Mouse (Mus musculus) G1E (cell line): ENCODE results near the gene Gm5901. TPM values are rescaled to one million over a fixed set of nuclear protein-coding genes. Genes with fewer than 3 reads are reported as not detected.
A peak's percentile ranks its signal among the peaks of the same experiment; 100 is the strongest.
"Not testable (repeated sequence)": the region's sequence is repeated elsewhere in the genome, so short reads cannot be mapped to it uniquely, and the experiment has no call there.

Source experiments
- ATAC-seq: 2 replicates; pipeline ENCODE4 v1.8.0; 2016; ENCODE audit warnings: mild to moderate bottlenecking; ENCODE audit not compliant: insufficient number of reproducible peaks, poor library complexity, low FRiP score, severe bottlenecking; ENCODE audit errors: extremely low read depth
- DNase-seq: peaks from one replicate; pipeline ENCODE4 v3.0.0; 2012; ENCODE audit warnings: low spot score
- H3K27me3 ChIP-seq: 2 replicates; pipeline ENCODE4 v1.6.1; 2012; ENCODE audit warnings: mild to moderate bottlenecking, low read length, inconsistent platforms; ENCODE audit not compliant: insufficient read depth
- H3K36me3 ChIP-seq: replicated peaks from 2 replicates; pipeline ENCODE3; 2012; ENCODE audit warnings: mild to moderate bottlenecking, inconsistent platforms
- H3K4me1 ChIP-seq: 2 replicates; pipeline ENCODE4 v1.6.1; 2012; ENCODE audit warnings: low read depth, low read length, inconsistent platforms, mixed read lengths; ENCODE audit not compliant: insufficient read depth
- H3K4me3 ChIP-seq: 2 replicates; pipeline ENCODE4 v1.5.1; 2012; ENCODE audit warnings: low read depth, mild to moderate bottlenecking, inconsistent platforms, low read length, moderate library complexity, mixed read lengths
- H3K9me3 ChIP-seq: replicated peaks from 2 replicates; pipeline ENCODE4 v1.6.1; 2012; ENCODE audit warnings: inconsistent platforms
- CTCF ChIP-seq: IDR thresholded peaks from 2 replicates; pipeline ENCODE4 v1.5.1; 2012; ENCODE audit warnings: low read depth, low read length, inconsistent platforms, mixed read lengths
- GATA1 ChIP-seq: IDR thresholded peaks from 2 replicates; pipeline ENCODE4 v1.6.1; 2012; ENCODE audit warnings: borderline replicate concordance, low read length, inconsistent platforms, mixed read lengths
- GATA2 ChIP-seq: IDR thresholded peaks from 2 replicates; pipeline ENCODE4 v1.6.1; 2012; ENCODE audit warnings: low read depth, low read length, inconsistent platforms, borderline replicate concordance
- POLR2AphosphoS5 ChIP-seq: IDR thresholded peaks from 2 replicates; pipeline ENCODE4 v1.6.1; 2012; ENCODE audit warnings: low read depth, low read length, inconsistent platforms; ENCODE audit not compliant: insufficient replicate concordance
- TAL1 ChIP-seq: conservative IDR thresholded peaks from 2 replicates; pipeline ENCODE4 v1.6.1; 2012; ENCODE audit warnings: low read depth, low read length, inconsistent platforms, mixed read lengths
- polyA plus RNA-seq: library from polyadenylated mRNA; stranded (reverse); fragments of >175 nt; gene quantifications from 2 replicates; pipeline ENCODE4 v1.2.3, GENCODE M21; 2012
- total RNA-seq, 2 experiments: library from RNA; stranded (forward) in 1 of 2; stranded (reverse) in 1 of 2; fragments of 200-1000 nt in 1 of 2; fragments of >200 nt in 1 of 2; fragmentation: Nextera tagmentation in 1 of 2; gene quantifications; 2 replicates each; pipeline ENCODE4 v1.2.3; 2014 to 2017

Gm5901 gene
- total and polyA plus RNA-seq, 3 experiments, result 0.16 TPM; not detected in 2

DNA sequence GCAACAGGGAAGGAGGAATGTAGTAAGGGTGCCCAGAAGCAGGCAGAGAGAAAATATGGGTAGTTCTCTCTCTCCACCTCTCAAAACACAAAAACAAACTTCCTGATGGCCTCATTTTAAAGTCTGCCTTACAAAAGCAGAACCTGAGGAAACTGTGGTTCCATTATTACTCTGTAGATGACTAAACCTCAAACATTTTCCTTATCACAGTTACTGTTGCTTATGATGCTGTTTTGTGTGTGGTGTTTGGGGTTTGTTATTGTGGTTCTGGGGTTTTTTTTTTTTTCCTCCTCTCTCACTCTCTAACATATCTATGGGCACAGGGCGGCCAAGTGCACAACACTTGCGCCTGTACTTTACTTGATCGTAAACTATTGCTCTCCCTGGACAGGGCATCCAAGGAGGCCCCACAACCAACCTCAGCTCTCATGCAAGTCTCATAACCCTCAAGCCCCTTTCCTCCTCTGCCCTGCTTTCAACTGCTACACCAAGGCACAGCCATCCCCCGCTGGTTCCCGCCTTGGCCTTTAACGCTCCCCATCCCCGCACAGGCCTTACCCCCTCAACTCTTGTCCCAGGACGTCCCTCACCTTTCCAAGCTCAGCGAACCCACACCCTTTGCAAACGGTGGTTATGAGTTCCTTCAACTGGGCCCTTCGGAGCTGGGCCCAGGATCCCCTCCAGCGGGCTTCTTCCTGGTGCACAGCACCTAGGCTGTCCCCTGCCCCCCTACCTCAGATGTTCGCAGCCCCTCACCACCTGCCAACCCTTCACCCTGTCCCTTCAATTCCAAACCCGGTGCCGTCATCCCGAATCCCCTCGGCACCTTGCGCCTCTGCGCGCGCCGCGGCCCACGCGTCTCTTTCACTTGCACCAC, 24.5 kb downstream of the Gm5901 start:
- no peaks in the 10 kb centered on the region for H3K9me3 ChIP-seq
- H3K27me3 ChIP-seq, result no peaks in the 10 kb centered on the region
- no peak for TF ChIP-seq GATA2
- TF ChIP-seq CTCF, result no peak
- TF ChIP-seq POLR2AphosphoS5, result no peak
- no peak for TF ChIP-seq TAL1
- no peak for TF ChIP-seq GATA1
- DNase-seq (peak; percentile 8), ATAC-seq (no peak)
- peak overlapping the region; percentile 95 for H3K4me3 ChIP-seq
- H3K4me1 ChIP-seq, result peaks cover 33% of the 10 kb centered on the region
- peaks cover 16% of the 10 kb centered on the region for H3K36me3 ChIP-seq

GRCm38 (mm10) chr7:105399935-105400624, 25.2 kb downstream of the Gm5901 start, which contains the start of gene Fam160a2:
Gene Fam160a2, minus strand, starts transcription at chr7:105400054.
- peaks cover 10% of the 10 kb centered on the region for H3K36me3 ChIP-seq
- H3K27me3 ChIP-seq, result 0 out of 2 replicates have a peak, but pooled peaks cover 3% of the 10 kb centered on the region
- ATAC-seq, result peak; percentile 94
- TF ChIP-seq CTCF, result no peak
- TF ChIP-seq POLR2AphosphoS5, result no peak
- TF ChIP-seq GATA2, result no peak
- no peak for TF ChIP-seq GATA1
- no peak for TF ChIP-seq TAL1
- DNase-seq, result peak; percentile 91
- no peaks in the 10 kb centered on the region for H3K9me3 ChIP-seq
- H3K4me1 ChIP-seq, result peaks cover 33% of the 10 kb centered on the region
- peak within 1 kb of the TSS; percentile 95 for H3K4me3 ChIP-seq

GRCm38 (mm10) chr7:105404268-105404667, 29.4 kb downstream of the Gm5901 start, which contains the start of gene Cnga4:
Gene Cnga4, plus strand, starts transcription at chr7:105404568.
- Histone ChIP-seq H3K27me3 (peaks cover 19% of the 10 kb centered on the region; the same call in 1 of the 2 replicates), H3K36me3 (no peaks in the 10 kb centered on the region), H3K4me1 (peaks cover 8% of the 10 kb centered on the region), H3K9me3 (no peaks in the 10 kb centered on the region), H3K4me3 (no peak within 1 kb of the TSS)
- ATAC-seq (no peak), DNase-seq (no peak)
- TF ChIP-seq CTCF (no peak), POLR2AphosphoS5 (no peak), GATA2 (no peak), TAL1 (no peak), GATA1 (no peak)

DNA sequence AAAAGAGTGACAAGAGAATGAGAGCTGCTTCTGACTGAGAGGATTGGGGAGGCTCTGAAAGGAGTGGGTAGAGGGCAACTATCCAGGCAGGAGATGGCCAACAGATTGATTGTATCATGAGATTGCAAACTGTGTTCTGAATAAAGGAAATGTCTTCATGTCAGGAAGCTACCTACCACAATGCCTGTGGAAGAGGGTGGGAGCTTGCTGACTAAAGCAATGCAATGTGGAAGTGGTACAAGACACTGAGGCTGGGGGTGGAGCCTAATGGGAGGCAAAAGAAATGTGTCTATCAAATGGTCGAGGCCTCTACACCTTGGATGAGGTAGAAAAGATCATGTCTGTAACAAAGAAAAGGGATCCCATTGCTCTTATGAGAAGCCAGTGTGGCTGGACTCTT, 31.5 kb downstream of the Gm5901 start:
- no peak for TF ChIP-seq TAL1
- no peak for TF ChIP-seq GATA2
- no peak for TF ChIP-seq POLR2AphosphoS5
- TF ChIP-seq GATA1, result no peak
- no peak for TF ChIP-seq CTCF
- no peak for ATAC-seq

DNA sequence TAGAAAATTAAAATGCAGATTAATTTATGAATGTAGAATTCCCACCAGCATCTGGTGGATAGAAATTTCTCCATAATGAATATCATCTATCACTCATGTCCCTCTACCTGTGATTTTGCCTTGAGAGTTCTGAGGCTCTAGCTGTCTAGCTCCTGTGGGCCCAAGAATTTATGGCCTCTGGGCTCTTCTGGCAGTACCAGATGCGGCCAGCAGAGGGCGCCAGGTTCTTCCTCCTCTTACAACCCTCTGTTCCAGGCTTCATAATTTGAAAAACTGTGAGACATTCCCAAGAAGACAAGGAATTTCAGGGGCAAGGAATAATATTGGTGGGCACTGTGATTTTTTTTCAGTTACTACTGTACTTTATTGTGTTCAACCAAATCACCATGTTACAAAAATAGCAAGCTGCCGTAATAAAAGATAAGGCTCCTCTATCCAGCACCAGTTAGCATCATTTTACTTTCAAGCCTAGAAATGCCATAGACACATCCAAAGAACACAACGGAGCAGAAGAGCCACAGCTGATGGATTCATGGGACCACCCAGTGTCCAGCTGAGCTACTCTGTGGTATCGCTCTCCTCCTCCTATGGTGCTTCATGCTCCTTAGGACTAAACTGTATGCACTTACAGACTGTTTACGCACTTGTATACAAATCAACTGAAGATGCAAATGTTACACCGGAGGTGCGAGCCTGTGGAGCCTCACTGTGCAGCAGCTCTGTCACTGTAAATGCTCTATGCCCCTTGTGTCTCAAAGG, 37.2 kb downstream of the Gm5901 start:
- not testable (repeated sequence) for H3K27me3 ChIP-seq, ATAC-seq, H3K36me3 ChIP-seq, H3K4me3 ChIP-seq, H3K9me3 ChIP-seq, H3K4me1 ChIP-seq
- TF ChIP-seq CTCF, result peak; percentile 86
- peak; percentile 15 for DNase-seq

More for the DNA sequence above, 31.5 kb downstream of the Gm5901 start:
- Histone ChIP-seq H3K36me3 (no peaks in the 10 kb centered on the region), H3K4me3 (no peak overlapping the region), H3K9me3 (no peaks in the 10 kb centered on the region), H3K27me3 (peaks cover 19% of the 10 kb centered on the region; the same call in 1 of the 2 replicates), H3K4me1 (no peaks in the 10 kb centered on the region)
- DNase-seq, result no peak
